Mouse (Mus musculus): ENCODE results near the gene Clcn5. TPM values are rescaled to one million over a fixed set of nuclear protein-coding genes. Genes with fewer than 3 reads are reported as not detected.

The Clcn5 gene
- polyA plus RNA-seq, 3 experiments from 2014 or later: 2.0 to 4.8 (median 2.6) TPM

DNA sequence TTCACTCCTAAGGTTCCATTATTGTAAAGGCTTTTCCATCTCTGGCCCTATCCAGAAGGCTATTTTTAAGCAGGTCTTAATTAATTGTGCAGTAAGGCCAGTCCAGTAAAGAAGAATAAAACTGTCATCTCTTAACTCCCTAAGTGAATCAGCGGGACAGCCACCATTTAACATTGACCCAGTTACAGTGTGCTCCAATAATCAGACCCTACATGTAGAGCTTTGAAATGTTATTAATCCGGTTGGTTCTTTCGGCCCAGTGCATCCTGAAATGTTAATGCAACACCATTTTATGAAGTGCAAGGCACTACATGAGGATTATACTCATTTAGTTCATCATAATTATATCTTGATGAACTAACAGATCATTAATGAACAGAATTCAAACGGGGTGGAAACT is 128.3 kb downstream of the Clcn5 start:
- no peak for ATAC-seq

DNA sequence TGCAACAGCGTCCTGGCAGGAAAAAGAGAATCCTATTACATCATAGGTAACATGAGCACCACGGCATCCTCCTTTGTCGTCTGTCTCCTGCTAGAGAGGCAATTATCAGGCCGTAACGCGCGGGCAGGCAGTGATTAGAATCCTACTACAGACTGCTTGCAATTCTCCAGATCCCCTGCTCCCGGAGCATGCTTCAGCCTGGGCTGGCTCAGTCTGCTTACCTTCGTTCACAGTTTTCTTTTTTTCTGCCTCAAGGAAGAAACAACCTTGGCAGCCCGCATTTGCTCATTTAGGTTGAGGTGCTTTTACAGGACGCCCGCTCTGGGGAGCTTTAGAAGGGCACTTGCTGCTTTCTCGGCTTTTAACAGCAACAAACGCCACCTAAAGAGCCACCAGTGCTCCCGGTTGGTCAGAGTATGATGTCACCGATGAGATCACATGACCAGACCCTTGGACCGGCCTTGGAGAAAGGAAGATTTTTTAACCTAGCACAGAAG is 130.8 kb downstream of the Clcn5 start:
- ATAC-seq: no peak

DNA sequence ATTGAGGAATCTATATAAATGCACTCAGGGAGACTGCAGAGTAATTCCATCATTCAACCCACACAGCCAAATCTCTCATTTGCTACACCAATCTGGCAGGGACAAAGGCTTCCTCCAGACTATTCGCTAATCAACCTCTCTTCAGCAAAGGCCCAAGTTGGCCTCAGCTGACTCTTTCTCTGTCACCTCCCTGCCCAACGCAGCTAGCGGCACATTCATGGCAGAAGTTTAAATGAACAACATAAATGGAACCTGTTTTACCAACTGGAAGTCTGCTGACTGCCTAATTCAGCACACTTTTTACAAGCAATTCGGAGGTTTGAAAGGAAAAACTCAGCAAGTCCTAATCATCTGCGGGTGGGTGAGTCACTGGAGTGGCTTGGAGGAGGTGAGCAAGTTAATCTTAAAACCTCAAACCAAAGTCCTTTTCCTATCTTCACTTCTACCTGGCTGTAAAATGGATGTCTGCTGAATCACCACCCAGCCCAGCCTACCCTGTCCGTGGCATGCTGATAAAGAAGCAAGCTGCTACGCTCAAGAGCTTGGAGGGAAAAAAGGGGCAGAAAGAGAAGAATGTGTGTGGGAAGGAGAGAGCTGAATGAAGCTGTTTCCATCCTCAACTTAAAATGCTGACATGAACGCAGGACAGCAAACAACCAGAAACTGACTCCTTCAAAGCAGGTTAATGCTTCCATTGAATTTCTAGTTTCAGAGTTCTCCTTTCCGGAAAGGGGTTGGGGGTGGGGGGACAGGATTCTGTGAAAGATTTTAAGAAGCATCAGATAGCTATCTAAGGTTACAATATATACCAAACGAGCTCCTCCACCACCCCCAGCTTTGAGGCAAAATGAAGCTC is 131.5 kb downstream of the Clcn5 start:
- no peak for ATAC-seq

DNA sequence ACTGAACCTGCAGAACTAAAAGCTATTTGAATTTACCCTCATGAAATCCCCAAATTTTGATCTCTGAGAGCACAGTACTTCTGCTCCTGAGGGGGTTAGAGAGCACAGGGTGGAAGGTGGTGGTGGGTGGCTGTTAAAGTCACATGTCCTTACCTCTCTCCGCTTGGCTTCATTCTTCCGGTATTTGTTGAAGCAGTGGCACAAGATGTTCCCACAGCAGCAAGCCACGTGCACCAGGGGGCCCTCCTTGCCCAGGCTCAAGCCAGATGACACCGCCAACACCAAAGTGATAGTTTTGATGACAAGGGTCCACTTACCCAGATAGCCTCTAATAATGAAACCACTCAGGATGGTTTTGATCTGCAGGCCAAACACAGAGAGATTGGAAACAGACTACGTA is 149.0 kb downstream of the Clcn5 start:
- no peak for ATAC-seq

DNA sequence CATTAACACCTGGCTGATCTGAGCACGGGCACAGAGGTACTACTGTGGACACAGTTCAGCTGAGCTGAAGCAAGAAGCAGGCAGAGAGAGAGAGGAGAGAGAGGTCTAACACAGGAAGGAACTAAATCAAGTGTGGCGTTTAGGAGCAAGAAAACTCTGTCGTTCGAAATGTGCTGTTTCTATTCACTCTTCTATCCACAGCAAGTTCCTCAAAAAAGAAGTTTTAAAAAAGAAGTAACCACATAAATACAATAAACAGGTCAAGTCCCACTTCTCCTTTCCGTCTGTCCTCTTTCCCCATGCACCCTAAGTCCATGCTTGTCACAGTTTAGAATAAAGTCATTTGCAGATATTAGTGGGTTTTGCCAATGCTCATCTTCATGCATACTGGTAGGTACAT is 150.4 kb downstream of the Clcn5 start:
- ATAC-seq: no peak

DNA sequence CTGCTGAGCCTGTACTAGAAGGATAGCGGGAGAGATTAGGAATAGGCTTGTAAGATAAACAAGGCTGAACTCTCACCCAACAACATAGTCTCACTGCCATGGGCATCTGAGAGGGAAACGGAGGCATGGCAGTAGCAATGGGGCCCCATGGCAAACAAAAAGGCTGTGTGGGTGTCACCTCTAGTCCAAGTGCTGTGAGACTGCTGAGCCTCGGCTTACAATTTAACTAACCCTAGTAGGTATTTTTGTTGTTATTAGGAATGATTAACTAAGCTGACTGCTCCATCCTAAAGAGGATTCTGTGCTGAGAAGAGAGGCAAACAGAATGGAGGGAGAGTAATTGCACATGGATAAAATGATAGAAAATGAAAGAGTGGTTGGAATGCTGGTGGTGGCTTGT is 161.2 kb downstream of the Clcn5 start:
- no peak for ATAC-seq

DNA sequence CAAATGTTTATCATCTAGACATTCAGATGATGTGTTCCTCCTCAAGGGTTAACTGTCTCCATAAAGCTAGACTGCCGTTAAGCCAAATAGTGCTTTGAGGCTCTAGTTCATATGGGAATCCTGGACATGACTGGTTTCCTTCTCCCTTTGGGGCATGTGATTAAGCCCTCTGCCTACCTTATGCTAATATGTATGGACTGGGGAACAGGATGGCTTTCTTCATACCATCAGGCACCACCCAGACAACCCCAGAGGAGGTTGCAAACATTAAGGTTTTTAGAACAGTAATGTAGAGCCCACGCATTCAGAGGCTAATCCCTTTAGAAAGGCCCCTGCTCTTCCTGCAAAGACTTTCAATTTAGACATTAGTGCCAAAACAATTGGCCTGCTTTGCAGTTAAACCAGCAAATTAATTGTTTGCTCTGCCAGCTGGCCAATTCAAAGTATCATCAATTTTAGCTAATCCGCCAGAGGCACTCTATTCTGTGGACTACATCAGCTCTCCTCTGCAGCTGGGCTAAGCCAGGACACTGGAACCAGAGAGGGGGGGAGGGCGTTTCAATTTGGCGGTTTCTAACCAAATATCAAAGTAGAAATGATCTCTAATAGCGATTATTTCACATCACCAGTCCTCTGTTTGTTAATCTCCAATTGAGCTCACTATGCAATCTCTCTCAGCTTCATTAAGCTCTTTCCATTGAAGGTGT is 163.0 kb downstream of the Clcn5 start:
- ATAC-seq: no peak

DNA sequence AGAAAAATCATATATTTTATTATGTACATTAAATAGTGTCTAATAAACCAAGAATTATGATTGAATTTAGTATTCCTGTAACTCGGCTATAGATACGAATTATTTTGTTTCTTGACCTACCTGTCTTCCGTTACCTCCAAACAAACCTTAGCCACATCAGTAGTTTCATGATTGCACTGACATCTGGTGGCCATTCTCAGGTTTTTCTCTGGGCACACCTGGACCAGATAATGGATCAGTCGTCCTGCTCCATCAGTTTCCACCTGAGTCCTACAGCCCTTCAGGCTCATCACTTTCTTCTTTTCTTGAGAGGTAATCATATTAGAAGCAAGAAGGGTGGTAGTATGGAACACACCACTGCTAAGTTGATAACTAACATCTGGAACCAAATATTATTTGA is 169.0 kb downstream of the Clcn5 start:
- no peak for ATAC-seq

DNA sequence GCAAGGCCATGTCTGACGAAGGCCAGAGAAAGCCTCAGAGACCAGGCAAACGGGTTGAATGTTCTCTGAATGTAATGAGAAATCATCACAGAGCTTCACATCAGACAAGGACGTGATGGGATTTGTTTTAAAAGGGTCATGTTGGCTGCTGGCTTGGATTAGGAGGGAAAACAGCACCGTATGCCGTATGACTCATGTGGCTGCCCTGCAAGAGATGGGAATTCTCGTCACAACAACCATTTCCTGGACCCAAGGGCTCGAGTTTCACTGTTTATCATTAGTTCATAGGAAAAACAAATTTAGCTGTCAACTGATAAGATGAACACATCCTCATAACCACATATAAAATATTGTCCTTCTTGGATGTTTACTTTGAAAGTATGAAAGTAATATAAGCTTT is 173.0 kb downstream of the Clcn5 start:
- no peak for ATAC-seq

DNA sequence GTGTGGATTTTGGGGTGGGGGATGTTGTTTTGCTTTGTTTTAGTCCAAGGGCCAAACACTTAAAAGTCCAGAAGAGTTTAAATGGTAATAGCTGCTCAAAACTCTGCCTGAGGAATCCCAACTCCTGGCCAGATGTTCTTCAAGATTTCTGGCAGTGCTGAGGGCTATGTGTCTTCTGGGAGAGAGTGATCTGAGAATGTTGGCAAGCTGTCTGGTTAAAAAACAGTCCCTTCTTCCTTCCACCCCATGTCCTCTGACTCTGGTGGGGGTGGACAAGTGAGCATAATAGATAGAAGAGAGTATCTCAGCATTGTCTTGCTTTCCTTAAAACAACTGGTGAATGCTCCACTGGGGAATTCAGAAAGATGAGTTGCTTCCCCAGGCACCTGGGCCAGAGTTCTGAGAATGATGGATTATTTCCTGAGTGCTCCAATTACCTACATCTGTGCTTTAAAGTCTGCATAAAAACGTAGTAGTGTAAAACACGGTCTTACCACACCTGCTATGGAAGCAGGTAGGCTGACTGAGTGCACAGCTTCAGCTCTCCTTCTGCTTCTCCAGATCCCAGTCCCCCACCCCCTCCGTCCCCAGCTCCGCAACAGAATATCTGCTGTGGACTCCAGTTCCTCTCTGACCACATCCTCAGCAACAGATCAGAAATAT is 197.4 kb downstream of the Clcn5 start:
- ATAC-seq: no peak

DNA sequence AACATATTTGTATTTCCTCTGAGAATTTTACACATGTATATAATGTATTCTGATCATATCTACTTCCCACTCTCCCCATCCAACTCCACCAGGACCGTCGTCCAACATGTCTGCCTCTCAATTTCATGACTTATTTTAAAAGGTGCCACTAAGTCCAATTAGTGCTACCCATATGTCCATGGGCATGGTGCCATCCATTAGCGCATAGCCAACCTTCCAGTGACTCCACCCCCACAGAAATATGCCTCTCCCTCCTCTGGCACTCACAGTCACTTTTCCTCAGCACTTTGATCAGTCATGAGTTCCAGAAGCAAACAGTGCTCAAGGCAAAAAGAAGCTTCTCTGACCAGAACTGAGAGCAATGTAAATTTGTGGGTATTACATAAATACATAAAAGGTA is 204.3 kb downstream of the Clcn5 start:
- no peak for ATAC-seq

Other genes with a start within 250 kb of the Clcn5 start
- under 1 TPM in 2 of 3 experiments, not detected in 1; 0.25 to 0.51 TPM for gene Usp27x, start 56.5 kb upstream of the Clcn5 start, polyA plus RNA-seq (2017; shearing (Covaris generic))